Mouse (Mus musculus) liver, embryonic 14.5 days (tissue): Measurements from ENCODE around the gene Tra2b. TPM values are rescaled to one million over a fixed set of nuclear protein-coding genes. Genes with fewer than 3 reads are reported as not detected.
"Not testable (repeated sequence)": the region's sequence is repeated elsewhere in the genome, so short reads cannot be mapped to it uniquely, and the experiment has no call there.

Source experiments
- ATAC-seq: fragments of 200-750 bp; cut with Nextera tagmentation; 2 replicates; pipeline ENCODE4 v1.8.0; 2017; ENCODE audit warnings: moderate number of reproducible peaks, mild to moderate bottlenecking, moderate library complexity; ENCODE audit not compliant: insufficient read depth
- DNase-seq, 3 experiments: peaks; one replicate each; pipeline ENCODE4 v3.0.0-alpha.2; 2012 to 2013; ENCODE audit warnings: low read depth in 3 of 3, low spot score in 3 of 3
- H3K27ac ChIP-seq: fragments of 300-500 bp; sonication (generic); 2 replicates; pipeline ENCODE4 v1.5.1; 2014; ENCODE audit warnings: moderate library complexity, mild to moderate bottlenecking, control low read depth, inconsistent platforms
- H3K27me3 ChIP-seq: fragments of 300-500 bp; sonication (generic); 2 replicates; pipeline ENCODE4 v1.6.1; 2014; ENCODE audit warnings: mild to moderate bottlenecking, low read length, moderate library complexity; ENCODE audit not compliant: control insufficient read depth, insufficient read depth
- H3K36me3 ChIP-seq: fragments of 300-500 bp; sonication (generic); replicated peaks from 2 replicates; pipeline ENCODE4 v1.6.1; 2014; ENCODE audit warnings: low read depth; ENCODE audit not compliant: control insufficient read depth, insufficient read depth
- H3K4me1 ChIP-seq, 2 experiments: fragments of 200-500 bp in 1 of 2; fragments of 300-500 bp in 1 of 2; sonication (generic) in 1 of 2; replicated peaks; 2 replicates each; pipeline ENCODE4 v1.6.1; 2012 to 2014; ENCODE audit warnings: antibody characterized with exemption in 1 of 2, inconsistent platforms in 1 of 2, low read length in 1 of 2; ENCODE audit not compliant: control insufficient read depth in 2 of 2, insufficient read depth in 2 of 2
- H3K4me2 ChIP-seq: fragments of 300-500 bp; sonication (generic); 2 replicates; pipeline ENCODE4 v1.6.1; 2014; ENCODE audit warnings: low read depth, mild to moderate bottlenecking, control low read depth, moderate library complexity
- H3K4me3 ChIP-seq, 2 experiments: fragments of 200-500 bp in 1 of 2; fragments of 300-500 bp in 1 of 2; sonication (generic) in 1 of 2; 2 replicates each; pipeline ENCODE4 v1.5.1; 2012 to 2014; ENCODE audit warnings: low read depth in 2 of 2, low read length in 2 of 2, mild to moderate bottlenecking in 2 of 2, control low read depth in 1 of 2, inconsistent platforms in 1 of 2, moderate library complexity in 1 of 2; ENCODE audit not compliant: insufficient read depth in 1 of 2
- H3K9ac ChIP-seq: fragments of 300-500 bp; sonication (generic); replicated peaks from 2 replicates; pipeline ENCODE4 v1.6.1; 2014; ENCODE audit warnings: mild to moderate bottlenecking, control low read depth, moderate library complexity
- H3K9me3 ChIP-seq: fragments of 300-500 bp; sonication (generic); 2 replicates; pipeline ENCODE4 v1.6.1; 2016; ENCODE audit warnings: low read length, mixed read lengths; ENCODE audit not compliant: control insufficient read depth
- CTCF ChIP-seq: IDR thresholded peaks from 2 replicates; pipeline ENCODE4 v1.5.1; 2016; ENCODE audit warnings: antibody characterized with exemption, low read depth, control low read depth
- EP300 ChIP-seq: IDR thresholded peaks from 2 replicates; pipeline ENCODE4 v1.6.1; 2016; ENCODE audit warnings: antibody characterized with exemption, low read depth
- WGBS: fragments of 180-500 bp; shearing (Covaris S2); extraction: QIAGEN DNeasy Blood & Tissue Kit; methylation state at CpG from one replicate; pipeline ENCODE4 v1.1.7; 2014; ENCODE audit not compliant: insufficient replicate concordance; 5-methylcytosine and 5-hydroxymethylcytosine counted together
- polyA plus RNA-seq, 2 experiments: library from polyadenylated mRNA; depleted of rRNA in 1 of 2; stranded (reverse) in 1 of 2; unstranded in 1 of 2; fragments of >200 nt; fragmentation: Nextera tagmentation in 1 of 2; extraction: Ambion mirVana in 1 of 2; gene quantifications; 2 replicates each; pipeline versions ENCODE4 v1.2.1 to v1.2.3; 2012 to 2014

The Tra2b gene
- polyA plus RNA-seq (2012; rRNA removed) (47.8 and 69.7 TPM in 2 replicates), polyA plus RNA-seq (2014; fragmentation: Nextera tagmentation; extraction: Ambion mirVana) (140 and 145 TPM in 2 replicates)

GRCm38 (mm10) chr16:22265849-22266376 is at the start of gene Tra2b:
Tra2b (minus strand) TSS chr16:22266005.
- Histone ChIP-seq H3K9me3 (no peaks in the 10 kb centered on the region), H3K4me1 (peaks cover 12 to 14% of the 10 kb centered on the region in 2 experiments), H3K4me3 (peak within 1 kb of the TSS; percentile 91 to 96), H3K27ac (peak within 1 kb of the TSS; percentile 65), H3K27me3 (no peaks in the 10 kb centered on the region), H3K36me3 (peaks cover 7% of the 10 kb centered on the region), H3K4me2 (peak within 1 kb of the TSS; percentile 83), H3K9ac (peak within 1 kb of the TSS; percentile 97)
- WGBS = under 1% methylated on average over 38 of the region's 38 CpGs
- ATAC-seq (peak; percentile 97), DNase-seq (peak; percentile 96)
- TF ChIP-seq CTCF (peak; percentile 60), EP300 (0 out of 2 replicates have a peak, but pooled peaks have one; percentile 10)

- Histone ChIP-seq H3K4me1 (no peaks in the 10 kb centered on the region), H3K9ac (no peak overlapping the region), H3K27ac (no peak overlapping the region), H3K4me3 (no peak overlapping the region), H3K27me3 (no peaks in the 10 kb centered on the region), H3K36me3 (no peaks in the 10 kb centered on the region), H3K4me2 (no peak overlapping the region), H3K9me3 (no peaks in the 10 kb centered on the region)
- no peak for DNase-seq
- no peak for TF ChIP-seq EP300
- TF ChIP-seq CTCF = peak; percentile 65
- 11% methylated on average over 1 of the region's 1 CpGs for WGBS
- no peak for ATAC-seq
Measured at GRCm38 (mm10) chr16:22310649-22311048, 44.8 kb upstream of the Tra2b start.

- ATAC-seq = no peak
- 19% methylated on average over 5 of the region's 5 CpGs for WGBS
- H3K9ac ChIP-seq = no peak overlapping the region
Measured at GRCm38 (mm10) chr16:22302606-22303005, 36.8 kb upstream of the Tra2b start.

GRCm38 (mm10) chr16:22301378-22301777 is 35.6 kb upstream of the Tra2b start:
- no peaks in the 10 kb centered on the region for H3K36me3 ChIP-seq
- no peaks in the 10 kb centered on the region for H3K4me1 ChIP-seq
- no peak overlapping the region for H3K27ac ChIP-seq
- H3K9ac ChIP-seq = no peak overlapping the region
- DNase-seq = no peak
- no peak for ATAC-seq
- H3K9me3 ChIP-seq = no peaks in the 10 kb centered on the region
- 51% methylated on average over 3 of the region's 3 CpGs for WGBS
- H3K4me3 ChIP-seq = no peak overlapping the region
- H3K4me2 ChIP-seq = no peak overlapping the region
- TF ChIP-seq EP300 (no peak), CTCF (peak; percentile 7; the same call in 1 of the 2 replicates)
- no peaks in the 10 kb centered on the region for H3K27me3 ChIP-seq

More at GRCm38 (mm10) chr16:22302606-22303005, 36.8 kb upstream of the Tra2b start:
- Histone ChIP-seq H3K4me2 (no peak overlapping the region), H3K27ac (no peak overlapping the region), H3K9me3 (no peaks in the 10 kb centered on the region), H3K27me3 (no peaks in the 10 kb centered on the region), H3K36me3 (no peaks in the 10 kb centered on the region), H3K4me3 (no peak overlapping the region), H3K4me1 (no peaks in the 10 kb centered on the region)
- no peak for TF ChIP-seq EP300
- peak; percentile 89 for TF ChIP-seq CTCF
- DNase-seq = peak; percentile 9 to 18 (median 9)

- no peak for DNase-seq
- WGBS = 58% methylated on average over 6 of the region's 6 CpGs
- no peak for ATAC-seq
Measured at GRCm38 (mm10) chr16:22296901-22297300, 31.1 kb upstream of the Tra2b start.

GRCm38 (mm10) chr16:22294812-22295211 is 29.0 kb upstream of the Tra2b start:
- not testable (repeated sequence) for H3K36me3 ChIP-seq, H3K27ac ChIP-seq, H3K9me3 ChIP-seq, H3K4me2 ChIP-seq, DNase-seq, H3K27me3 ChIP-seq, H3K9ac ChIP-seq, ATAC-seq, H3K4me3 ChIP-seq, H3K4me1 ChIP-seq
- 86% methylated on average over 14 of the region's 14 CpGs for WGBS

More at GRCm38 (mm10) chr16:22296901-22297300, 31.1 kb upstream of the Tra2b start:
- no peaks in the 10 kb centered on the region for H3K36me3 ChIP-seq
- H3K27me3 ChIP-seq = no peaks in the 10 kb centered on the region
- H3K4me3 ChIP-seq = no peak overlapping the region
- no peaks in the 10 kb centered on the region for H3K4me1 ChIP-seq
- H3K4me2 ChIP-seq = no peak overlapping the region
- no peak for TF ChIP-seq EP300
- TF ChIP-seq CTCF = no peak
- no peak overlapping the region for H3K9ac ChIP-seq
- H3K9me3 ChIP-seq = no peaks in the 10 kb centered on the region
- no peak overlapping the region for H3K27ac ChIP-seq
